Mouse (Mus musculus) midbrain, embryonic 12.5 days (tissue): ENCODE results near the gene Olfr212. TPM values are rescaled to one million over a fixed set of nuclear protein-coding genes. Genes with fewer than 3 reads are reported as not detected.
"Not testable (repeated sequence)": the region's sequence is repeated elsewhere in the genome, so short reads cannot be mapped to it uniquely, and the experiment has no call there.

Experiments
- ATAC-seq: fragments of 200-750 bp; cut with Nextera tagmentation; 2 replicates; pipeline ENCODE4 v1.8.0; 2017; ENCODE audit warnings: low read depth, moderate TSS enrichment, moderate library complexity; ENCODE audit not compliant: low FRiP score
- H3K27ac ChIP-seq: fragments of 300-500 bp; sonication (generic); replicated peaks from 2 replicates; pipeline ENCODE4 v1.5.1; 2016; ENCODE audit warnings: mild to moderate bottlenecking
- H3K27me3 ChIP-seq: fragments of 300-500 bp; sonication (generic); 2 replicates; pipeline ENCODE4 v1.6.1; 2016; ENCODE audit warnings: mild to moderate bottlenecking
- H3K36me3 ChIP-seq: fragments of 300-500 bp; sonication (generic); 2 replicates; pipeline ENCODE4 v1.6.1; 2016
- H3K4me1 ChIP-seq: fragments of 300-500 bp; sonication (generic); 2 replicates; pipeline ENCODE4 v1.6.1; 2016
- H3K4me2 ChIP-seq: fragments of 300-500 bp; sonication (generic); replicated peaks from 2 replicates; pipeline ENCODE4 v1.6.1; 2016; ENCODE audit warnings: mild to moderate bottlenecking, moderate library complexity
- H3K4me3 ChIP-seq: fragments of 300-500 bp; sonication (generic); 2 replicates; pipeline ENCODE4 v1.5.1; 2016; ENCODE audit warnings: mild to moderate bottlenecking
- H3K9ac ChIP-seq: fragments of 300-500 bp; sonication (generic); replicated peaks from 2 replicates; pipeline ENCODE4 v1.6.1; 2016; ENCODE audit warnings: mild to moderate bottlenecking, moderate library complexity
- H3K9me3 ChIP-seq: fragments of 300-500 bp; sonication (generic); 2 replicates; pipeline ENCODE4 v1.6.1; 2016; ENCODE audit warnings: mild to moderate bottlenecking
- WGBS: fragments of 180-500 bp; shearing (Covaris S2); methylation state at CpG from one replicate; pipeline ENCODE4 v1.1.7; 2016; 5-methylcytosine and 5-hydroxymethylcytosine counted together
- polyA plus RNA-seq: library from polyadenylated mRNA; unstranded; fragments of >200 nt; fragmentation: Nextera tagmentation; extraction: Ambion mirVana; gene quantifications from 2 replicates; pipeline ENCODE4 v1.2.1, GENCODE M21; 2016

The Olfr212 gene
- polyA plus RNA-seq, 1 experiment from 2014 or later: not detected

GRCm38 (mm10) chr6:116542500-116542899, 36.2 kb downstream of the Olfr212 start:
- H3K36me3 ChIP-seq: no peaks in the 10 kb centered on the region
- no peak overlapping the region for H3K4me3 ChIP-seq
- no peaks in the 10 kb centered on the region for H3K9me3 ChIP-seq
- H3K27me3 ChIP-seq: no peaks in the 10 kb centered on the region
- H3K27ac ChIP-seq: no peak overlapping the region
- WGBS: 87% methylated on average over 2 of the region's 2 CpGs
- H3K9ac ChIP-seq: no peak overlapping the region
- no peaks in the 10 kb centered on the region for H3K4me1 ChIP-seq
- ATAC-seq: no peak
- no peak overlapping the region for H3K4me2 ChIP-seq

- not testable (repeated sequence) for H3K27ac ChIP-seq, H3K9me3 ChIP-seq, H3K36me3 ChIP-seq, H3K9ac ChIP-seq, ATAC-seq, H3K4me1 ChIP-seq, H3K4me3 ChIP-seq, H3K27me3 ChIP-seq, H3K4me2 ChIP-seq
- 94% methylated on average over 11 of the region's 11 CpGs for WGBS
Observed at GRCm38 (mm10) chr6:116550841-116551240, 44.5 kb downstream of the Olfr212 start, which contains the start of gene Gm5580. Gm5580 (plus strand) TSS chr6:116551141.

- no peaks in the 10 kb centered on the region for H3K4me1 ChIP-seq
- ATAC-seq: no peak
- no peaks in the 10 kb centered on the region for H3K9me3 ChIP-seq
- 80% methylated on average over 1 of the region's 1 CpGs for whole genome bisulfite sequencing
- no peaks in the 10 kb centered on the region for H3K36me3 ChIP-seq
- no peaks in the 10 kb centered on the region for H3K27me3 ChIP-seq
- no peak within 1 kb of the TSS for H3K4me2 ChIP-seq
- no peak within 1 kb of the TSS for H3K27ac ChIP-seq
- no peak within 1 kb of the TSS for H3K9ac ChIP-seq
- no peak within 1 kb of the TSS for H3K4me3 ChIP-seq
Observed at GRCm38 (mm10) chr6:116553935-116554334, 47.6 kb downstream of the Olfr212 start, which contains the start of gene Olfr214. Olfr214 (plus strand) TSS chr6:116554235.

- Histone ChIP-seq H3K36me3 (no peaks in the 10 kb centered on the region), H3K4me1 (no peaks in the 10 kb centered on the region), H3K9ac (no peak overlapping the region), H3K4me3 (no peak overlapping the region), H3K4me2 (no peak overlapping the region), H3K9me3 (no peaks in the 10 kb centered on the region), H3K27ac (no peak overlapping the region), H3K27me3 (no peaks in the 10 kb centered on the region)
- no peak for ATAC-seq
- WGBS: 78% methylated on average over 3 of the region's 3 CpGs
Observed at GRCm38 (mm10) chr6:116554952-116555351, 48.6 kb downstream of the Olfr212 start.

Other genes starting within 250 kb of the Olfr212 start
- 12.3 and 13.6 TPM in 2 replicates for gene Zfand4, start 242.3 kb upstream of the Olfr212 start, polyA plus RNA-seq
- gene March8, start 168.5 kb upstream of the Olfr212 start, polyA plus RNA-seq: 54.6 and 65.9 TPM in 2 replicates
- gene Alox5, start 45.3 kb upstream of the Olfr212 start, polyA plus RNA-seq: 0.82 and 0.93 TPM in 2 replicates
- not detected in 2 replicates for gene Olfr211, start 17.4 kb upstream of the Olfr212 start, polyA plus RNA-seq
- not detected in 2 replicates for gene Olfr213, start 31.9 kb downstream of the Olfr212 start, polyA plus RNA-seq
- 0.46 and 0.78 TPM in 2 replicates for gene Gm5580, start 44.6 kb downstream of the Olfr212 start, polyA plus RNA-seq
- gene Olfr214, start 47.7 kb downstream of the Olfr212 start, polyA plus RNA-seq: not detected in 2 replicates
- gene Olfr215, start 77.7 kb downstream of the Olfr212 start, polyA plus RNA-seq: not detected in 2 replicates
- 295 and 296 TPM in 2 replicates for gene Zfp422, start 122.5 kb downstream of the Olfr212 start, polyA plus RNA-seq
- gene Depp1, start 144.1 kb downstream of the Olfr212 start, polyA plus RNA-seq: 4.2 and 7.1 TPM in 2 replicates
- gene Rassf4, start 167.4 kb downstream of the Olfr212 start, polyA plus RNA-seq: 31.2 and 35.2 TPM in 2 replicates
- 0.08 and 0.13 TPM in 2 replicates for gene Tmem72, start 210.4 kb downstream of the Olfr212 start, polyA plus RNA-seq